Mouse (Mus musculus): ENCODE measurements around the gene Olfr239. TPM values are rescaled to one million over a fixed set of nuclear protein-coding genes. Genes with fewer than 3 reads are reported as not detected.
"Not testable (repeated sequence)": the region's sequence is repeated elsewhere in the genome, so short reads cannot be mapped to it uniquely, and the experiment has no call there.

Gene Olfr239
- total RNA-seq (2021), result not detected

DNA sequence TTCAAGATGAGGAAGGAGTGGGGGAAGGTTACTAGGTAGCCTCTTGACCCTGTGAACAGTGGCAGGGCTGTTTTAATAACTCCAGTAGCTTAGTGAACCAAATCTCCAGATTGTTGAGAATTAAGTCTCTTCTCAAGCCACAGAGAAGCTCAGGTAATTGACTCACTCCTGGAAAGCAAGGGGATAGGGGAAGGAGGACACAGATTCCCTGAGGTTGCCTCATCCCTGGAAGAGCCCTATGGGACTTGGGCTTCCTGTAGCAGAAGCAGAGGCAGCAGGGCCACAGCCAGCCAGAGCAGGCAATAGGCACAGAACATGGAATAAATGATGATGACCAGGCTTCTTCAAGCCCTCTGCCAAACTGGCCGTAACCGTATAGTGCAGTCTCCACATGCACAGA is at the start of gene Olfr239:
TSS of gene Olfr239 (plus strand) at position 301 of the 400 bp plus-strand sequence.
- intact Hi-C loops (cut with DNase I); DNase-seq: not testable (repeated sequence)

DNA sequence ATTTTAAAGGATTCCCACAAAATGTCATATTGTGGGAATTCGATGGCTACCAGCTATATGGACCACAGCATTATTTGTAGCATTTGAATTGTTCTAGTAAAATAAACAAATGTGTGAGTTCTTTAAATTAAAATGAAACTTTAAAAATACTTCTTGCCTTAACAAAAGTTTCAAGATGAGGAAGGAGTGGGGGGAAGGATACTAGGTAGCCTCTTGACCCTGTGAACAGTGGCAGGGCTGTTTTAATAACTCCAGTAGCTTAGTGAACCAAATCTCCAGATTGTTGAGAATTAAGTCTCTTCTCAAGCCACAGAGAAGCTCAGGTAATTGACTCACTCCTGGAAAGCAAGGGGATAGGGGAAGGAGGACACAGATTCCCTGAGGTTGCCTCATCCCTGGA is 23.0 kb upstream of the Olfr239 start, which contains the start of gene Olfr55:
TSS of gene Olfr55 (plus strand) at position 301 of the 400 bp plus-strand sequence.
- intact Hi-C loops (cut with DNase I); DNase-seq: not testable (repeated sequence)

DNA sequence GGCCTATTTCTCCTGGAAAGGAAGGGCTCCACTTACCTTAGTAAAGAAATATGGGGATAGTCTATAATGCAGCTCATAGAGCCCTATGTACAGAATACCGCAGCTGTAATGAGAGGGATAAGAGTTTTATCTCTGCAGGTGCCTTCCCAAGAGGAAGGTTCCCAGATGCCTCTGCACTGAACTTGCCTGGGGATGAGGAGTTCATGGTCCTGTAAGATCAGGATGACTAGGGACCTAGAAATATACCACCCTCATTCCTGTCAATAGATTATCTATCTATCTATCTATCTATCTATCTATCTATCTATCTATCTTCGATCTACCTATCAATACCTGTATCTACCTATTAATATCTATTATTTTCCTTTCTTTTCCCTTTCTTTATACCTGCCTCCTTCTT is 30.5 kb downstream of the Olfr239 start, which contains the start of gene Olfr1564:
TSS of gene Olfr1564 (minus strand) at position 101 of the 400 bp plus-strand sequence.
- intact Hi-C loops (cut with DNase I), result no loop called here
- DNase-seq, result no peak

DNA sequence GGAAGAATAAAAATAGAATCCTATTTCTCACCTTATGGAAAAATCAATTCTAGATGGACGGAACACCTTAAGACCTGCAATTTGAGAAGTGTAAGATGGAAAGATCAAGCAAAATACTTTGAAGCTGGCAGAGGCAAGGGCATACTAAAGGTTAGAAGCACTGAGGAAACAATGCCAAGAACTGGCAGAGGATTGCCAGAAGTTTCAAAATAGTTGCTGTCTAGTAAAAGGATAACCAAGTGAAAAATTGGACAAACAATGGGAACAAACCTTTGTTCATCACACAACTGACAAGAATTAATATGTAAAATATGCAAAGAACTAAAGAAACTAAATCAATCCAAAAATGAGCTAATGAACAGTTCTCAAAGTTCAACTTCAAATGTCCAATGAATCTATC is 45.5 kb downstream of the Olfr239 start:
- not testable (repeated sequence) for DNase-seq
- intact Hi-C loops (cut with DNase I), result loop anchor here (10.0 kb wide), 1 partner anchor 68 kb away; no protein-coding TSS in a partner anchor

Other genes starting within 250 kb of the Olfr239 start
- 10 to 100 TPM; 12.5 to 15.2 TPM for gene Cyp4f13, start 243.9 kb upstream of the Olfr239 start, total RNA-seq (2021)
- gene Zfp472, start 225.5 kb upstream of the Olfr239 start, total RNA-seq (2021), result 1 to 10 TPM; 1.7 to 2.4 TPM
- gene Zfp952, start 198.2 kb upstream of the Olfr239 start, total RNA-seq (2021), result 1 to 10 TPM; 5.9 to 7.1 TPM
- gene Zfp763, start 157.9 kb upstream of the Olfr239 start, total RNA-seq (2021), result 1 to 10 TPM; 4.1 to 5.3 TPM
- not detected for gene 4921501E09Rik, start 123.2 kb upstream of the Olfr239 start, total RNA-seq (2021)
- 1 to 10 TPM; 5.9 to 7.9 TPM for gene Zfp563, start 102.0 kb upstream of the Olfr239 start, total RNA-seq (2021)
- gene Morc2b, start 51.6 kb upstream of the Olfr239 start, total RNA-seq (2021), result under 1 TPM in 1 of 2 experiments, not detected in 1; 0.14 TPM
- gene Olfr55, start 22.9 kb upstream of the Olfr239 start, total RNA-seq (2021), result not detected
- under 1 TPM; 0.05 to 0.11 TPM for gene Olfr1564, start 30.4 kb downstream of the Olfr239 start, total RNA-seq (2021)
- gene Zfp955a, start 63.8 kb downstream of the Olfr239 start, total RNA-seq (2021), result 1 to 10 TPM; 8.8 to 9.6 TPM
- not detected for gene Olfr63, start 73.4 kb downstream of the Olfr239 start, total RNA-seq (2021)
- gene Zfp955b, start 98.2 kb downstream of the Olfr239 start, total RNA-seq (2021), result 10 to 100 TPM; 11.8 to 13.3 TPM
- 1 to 10 TPM; 6.2 to 6.4 TPM for gene Zfp81, start 167.6 kb downstream of the Olfr239 start, total RNA-seq (2021)
- gene Zfp101, start 203.3 kb downstream of the Olfr239 start, total RNA-seq (2021), result 1 to 10 TPM; 4.2 to 5.0 TPM
- not detected for gene Actl9, start 241.6 kb downstream of the Olfr239 start, total RNA-seq (2021)

Data from heart, postnatal 36 days (tissue).